8 mouse cellular contexts compared by ENCODE assay signal in genomic region chr6:125350231-125350994, GRCm38 (mm10). TPM values are rescaled to one million over a fixed set of nuclear protein-coding genes. Genes with fewer than 3 reads are reported as not detected.
A peak's percentile ranks its signal among the peaks of the same experiment; 100 is the strongest.
DNase-seq lines count a peak whose midpoint lies in the region; ATAC-seq and TF ChIP-seq lines count a peak whose summit lies in the region.

No protein-coding gene starts in this region.

- peaks cover 66% of the 10 kb centered on the region for H3K4me1 ChIP-seq in intestine, embryonic 16.5 days (ENCODE audit: control insufficient read depth, insufficient read depth, low read length)

- no peaks in the 10 kb centered on the region for H3K36me3 ChIP-seq in intestine, embryonic 16.5 days (ENCODE audit: control insufficient read depth, insufficient read depth, low read length)

- intact Hi-C loops in gastrocnemius, adult 2 months (cut with DNase I): no loop called here

- no peaks in the 10 kb centered on the region for H3K27me3 ChIP-seq in intestine, embryonic 16.5 days (replicated peaks; ENCODE audit: control insufficient read depth, insufficient read depth, low read length)

- ATAC-seq in intestine, embryonic 16.5 days: no peak
- peak; percentile 16 for ATAC-seq in megakaryocyte progenitor cell, adult 5-6 weeks (replicated peaks; ENCODE audit: poor library complexity)
- no peak for ATAC-seq in CD4-positive, CD25-positive, alpha-beta regulatory T cell, adult 4 months

- peak overlapping the region; percentile 94 for H3K4me3 ChIP-seq in gastrocnemius, adult 2 months
- peak overlapping the region; percentile 68 for H3K4me3 ChIP-seq in intestine, embryonic 16.5 days (ENCODE audit: low read length)

- H3K9ac ChIP-seq in intestine, embryonic 16.5 days (ENCODE audit: low read depth, low read length): peak overlapping the region; percentile 93

- DNase-seq in 3134 (ENCODE audit: extremely low read depth, insufficient read length, low spot score): peak; percentile 61
- DNase-seq in MEL-GATA-1-ER (ENCODE audit: extremely low read depth, low read depth): peak; percentile 66
- peak; percentile 87 for DNase-seq in gastrocnemius, adult 2 months
- no peak for DNase-seq in right cerebral cortex, adult 18-20 months
- no peak for DNase-seq in right cerebral cortex, adult 2 months (ENCODE audit: low spot score in 2 of 2)

- peak overlapping the region; percentile 94 for H3K4me2 ChIP-seq in intestine, embryonic 16.5 days (ENCODE audit: low read depth, low read length)

- H3K27ac ChIP-seq in gastrocnemius, adult 2 months: peak overlapping the region; percentile 94
- H3K27ac ChIP-seq in intestine, embryonic 16.5 days (ENCODE audit: low read length): peak overlapping the region; percentile 93

- 4% methylated on average over 20 of the region's 20 CpGs for WGBS in intestine, embryonic 16.5 days

- H3K9me3 ChIP-seq in intestine, embryonic 16.5 days (ENCODE audit: control insufficient read depth, low read length): no peaks in the 10 kb centered on the region

- TF ChIP-seq CTCF in gastrocnemius, adult 2 months (IDR thresholded peaks at IDR 0.05): no peak

RNA-seq across cellular contexts. Expression of gene Tnfrsf1a, which starts 1.3 kb away (rescaled TPM):
- 10 to 100 TPM; 25.8 to 26.2 TPM for total RNA-seq in gastrocnemius, adult 2 months (2021)
- 90.0 and 95.3 TPM in 2 replicates for polyA plus RNA-seq in intestine, embryonic 16.5 days (2015; fragmentation: Nextera tagmentation; extraction: Ambion mirVana)
- total RNA-seq in megakaryocyte progenitor cell, adult 5-6 weeks (2015): 56.9 and 61.8 TPM in 2 replicates
- total RNA-seq in megakaryocyte progenitor cell, adult 5-6 weeks (2017): 56.6 and 57.1 TPM in 2 replicates
- polyA plus RNA-seq in CD4-positive, CD25-positive, alpha-beta regulatory T cell, adult 4 months (2017; shearing (Covaris generic)): 10 to 100 TPM; 24.9 to 43.5 TPM

RNA-seq across cellular contexts. Expression of gene Scnn1a, which starts 30.0 kb away (rescaled TPM):
- under 1 TPM; 0.10 to 0.14 TPM for total RNA-seq in gastrocnemius, adult 2 months (2021)
- polyA plus RNA-seq in intestine, embryonic 16.5 days (2015; fragmentation: Nextera tagmentation; extraction: Ambion mirVana): 5.0 and 7.6 TPM in 2 replicates
- 21.8 and 22.9 TPM in 2 replicates for total RNA-seq in megakaryocyte progenitor cell, adult 5-6 weeks (2015)
- total RNA-seq in megakaryocyte progenitor cell, adult 5-6 weeks (2017): 0.75 and 1.7 TPM in 2 replicates
- polyA plus RNA-seq in CD4-positive, CD25-positive, alpha-beta regulatory T cell, adult 4 months (2017; shearing (Covaris generic)): not detected

RNA-seq across cellular contexts. Expression of gene Plekhg6, which starts 30.2 kb away (rescaled TPM):
- total RNA-seq in gastrocnemius, adult 2 months (2021): not detected
- 13.2 and 19.1 TPM in 2 replicates for polyA plus RNA-seq in intestine, embryonic 16.5 days (2015; fragmentation: Nextera tagmentation; extraction: Ambion mirVana)
- not detected in 2 replicates for total RNA-seq in megakaryocyte progenitor cell, adult 5-6 weeks (2015)
- total RNA-seq in megakaryocyte progenitor cell, adult 5-6 weeks (2017): not detected in 2 replicates
- polyA plus RNA-seq in CD4-positive, CD25-positive, alpha-beta regulatory T cell, adult 4 months (2017; shearing (Covaris generic)): under 1 TPM in 1 of 2 experiments, not detected in 1; 0.12 TPM

RNA-seq across cellular contexts. Expression of gene Ltbr, which starts 36.7 kb away (rescaled TPM):
- total RNA-seq in gastrocnemius, adult 2 months (2021): 10 to 100 TPM; 20.3 to 21.2 TPM
- polyA plus RNA-seq in intestine, embryonic 16.5 days (2015; fragmentation: Nextera tagmentation; extraction: Ambion mirVana): 106 and 107 TPM in 2 replicates
- total RNA-seq in megakaryocyte progenitor cell, adult 5-6 weeks (2015): 17.5 and 18.7 TPM in 2 replicates
- total RNA-seq in megakaryocyte progenitor cell, adult 5-6 weeks (2017): 28.2 and 43.7 TPM in 2 replicates
- polyA plus RNA-seq in CD4-positive, CD25-positive, alpha-beta regulatory T cell, adult 4 months (2017; shearing (Covaris generic)): under 1 TPM in 1 of 2 experiments, not detected in 1; 0.28 TPM

Comparison
In these comparisons a context has a peak if more than half of its experiments do, and no peak if none do; other contexts are left out.
1. DNase-seq: peak in 3134 (single experiment), MEL-GATA-1-ER (single experiment) and gastrocnemius, adult 2 months (single experiment); none in right cerebral cortex, adult 18-20 months (single experiment) and right cerebral cortex, adult 2 months (0 of 2).